Mouse (Mus musculus): Measurements from ENCODE around the gene Olfr683. TPM values are rescaled to one million over a fixed set of nuclear protein-coding genes. Genes with fewer than 3 reads are reported as not detected.

Gene Olfr683
- not detected in 2 replicates for polyA plus RNA-seq (2012; rRNA removed)

GRCm38 (mm10) chr7:105146912-105147311 lies at the start of gene Olfr683:
Gene Olfr683 (minus strand): TSS chr7:105147012.

GRCm38 (mm10) chr7:105185912-105186311 lies 39.1 kb upstream of the Olfr683 start, which contains the start of gene Olfr685:
Gene Olfr685 (minus strand): TSS chr7:105186012.

GRCm38 (mm10) chr7:105163553-105163952 lies 16.7 kb upstream of the Olfr683 start, which contains the start of gene Olfr684:
Gene Olfr684 (minus strand): TSS chr7:105163653.

DNA sequence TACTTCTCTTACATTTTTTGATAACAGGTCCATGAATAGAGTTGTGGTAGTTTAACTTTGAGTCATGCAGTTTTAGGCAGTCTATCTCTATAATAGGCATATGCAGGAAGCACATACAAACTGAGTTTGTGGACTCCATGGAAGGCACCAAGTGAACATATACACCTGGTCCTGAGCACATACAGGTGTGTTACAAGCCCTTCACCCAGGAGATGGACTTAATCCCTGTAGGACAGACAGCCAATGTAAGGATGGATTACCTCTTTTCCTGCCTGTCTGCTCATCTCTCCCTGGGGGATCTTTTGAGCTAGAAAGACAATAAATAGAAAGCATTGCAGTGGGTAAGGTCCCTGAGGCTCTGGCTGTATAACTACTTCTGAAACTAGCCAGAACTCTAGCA lies 30.3 kb downstream of the Olfr683 start, which contains the start of gene Olfr681:
Gene Olfr681, plus strand, starts transcription at position 301 of the 400 bp plus-strand sequence.

GRCm38 (mm10) chr7:105092717-105093116 lies 54.1 kb downstream of the Olfr683 start, which contains the start of gene Olfr680-ps1:
Gene Olfr680-ps1 (minus strand): TSS chr7:105092817.

Other genes starting within 250 kb of the Olfr683 start
- gene Olfr667, start 225.5 kb downstream of the Olfr683 start, polyA plus RNA-seq (2012; rRNA removed) = not detected in 2 replicates
- gene Olfr668, start 219.0 kb downstream of the Olfr683 start, polyA plus RNA-seq (2012; rRNA removed) = not detected in 2 replicates
- not detected in 2 replicates for gene Olfr669, start 212.8 kb downstream of the Olfr683 start, polyA plus RNA-seq (2012; rRNA removed)
- not detected in 2 replicates for gene Olfr670, start 184.4 kb downstream of the Olfr683 start, polyA plus RNA-seq (2012; rRNA removed)
- not detected in 2 replicates for gene Olfr671, start 167.9 kb downstream of the Olfr683 start, polyA plus RNA-seq (2012; rRNA removed)
- not detected in 2 replicates for gene Olfr672, start 145.0 kb downstream of the Olfr683 start, polyA plus RNA-seq (2012; rRNA removed)
- gene Olfr675, start 118.6 kb downstream of the Olfr683 start, polyA plus RNA-seq (2012; rRNA removed) = not detected in 2 replicates
- gene Olfr676, start 114.3 kb downstream of the Olfr683 start, polyA plus RNA-seq (2012; rRNA removed) = not detected in 2 replicates
- gene Olfr677, start 95.6 kb downstream of the Olfr683 start, polyA plus RNA-seq (2012; rRNA removed) = not detected in 2 replicates
- gene Olfr678, start 82.5 kb downstream of the Olfr683 start, polyA plus RNA-seq (2012; rRNA removed) = not detected in 2 replicates
- gene Olfr679, start 65.8 kb downstream of the Olfr683 start, polyA plus RNA-seq (2012; rRNA removed) = not detected in 2 replicates
- not detected in 2 replicates for gene Olfr680-ps1, start 54.2 kb downstream of the Olfr683 start, polyA plus RNA-seq (2012; rRNA removed)
- not detected in 2 replicates for gene Olfr681, start 30.2 kb downstream of the Olfr683 start, polyA plus RNA-seq (2012; rRNA removed)
- not detected in 2 replicates for gene Olfr684, start 16.6 kb upstream of the Olfr683 start, polyA plus RNA-seq (2012; rRNA removed)
- gene Olfr685, start 39.0 kb upstream of the Olfr683 start, polyA plus RNA-seq (2012; rRNA removed) = not detected in 2 replicates
- not detected in 2 replicates for gene Olfr686, start 60.5 kb upstream of the Olfr683 start, polyA plus RNA-seq (2012; rRNA removed)
- not detected in 2 replicates for gene Olfr688, start 141.1 kb upstream of the Olfr683 start, polyA plus RNA-seq (2012; rRNA removed)
- not detected in 2 replicates for gene Olfr689, start 164.2 kb upstream of the Olfr683 start, polyA plus RNA-seq (2012; rRNA removed)
- gene Olfr690, start 187.1 kb upstream of the Olfr683 start, polyA plus RNA-seq (2012; rRNA removed) = 0.12 and 0.43 TPM in 2 replicates
- 0.21 and 0.24 TPM in 2 replicates for gene Olfr691, start 195.3 kb upstream of the Olfr683 start, polyA plus RNA-seq (2012; rRNA removed)
- gene Olfr692, start 221.2 kb upstream of the Olfr683 start, polyA plus RNA-seq (2012; rRNA removed) = not detected in 2 replicates
- not detected in 2 replicates for gene Gm5901, start 228.0 kb upstream of the Olfr683 start, polyA plus RNA-seq (2012; rRNA removed)

Measured in central nervous system, embryonic 18 days (tissue).